Mouse (Mus musculus) heart, adult 2 months (tissue): ENCODE data around the gene Ldlr. TPM values are rescaled to one million over a fixed set of nuclear protein-coding genes. Genes with fewer than 3 reads are reported as not detected.

Source experiments
- DNase-seq, 2 experiments: peaks; one replicate each; pipeline ENCODE4 v3.0.0; 2021
- H3K27ac ChIP-seq: fragments of 200-600 bp; 2 replicates; pipeline ENCODE4 v1.8.1; 2022
- H3K27me3 ChIP-seq: fragments of 200-500 bp; 2 replicates; pipeline ENCODE4 v1.6.1; 2012; ENCODE audit warnings: mild to moderate bottlenecking, low read length, inconsistent platforms, mixed read lengths; ENCODE audit not compliant: control insufficient read depth, insufficient read depth
- H3K36me3 ChIP-seq: fragments of 200-500 bp; 2 replicates; pipeline ENCODE4 v1.6.1; 2012; ENCODE audit warnings: low read length, inconsistent platforms; ENCODE audit not compliant: control insufficient read depth, insufficient read depth
- H3K4me1 ChIP-seq: fragments of 200-500 bp; 2 replicates; pipeline ENCODE4 v1.6.1; 2011; ENCODE audit warnings: low read length; ENCODE audit not compliant: control insufficient read depth, insufficient read depth
- H3K4me3 ChIP-seq: fragments of 200-600 bp; 2 replicates; pipeline ENCODE4 v1.8.1; 2022
- H3K79me2 ChIP-seq: fragments of 200-500 bp; replicated peaks from 2 replicates; pipeline ENCODE4 v1.6.1; 2012; ENCODE audit warnings: mild to moderate bottlenecking, inconsistent platforms, low read length, moderate library complexity, mixed read lengths; ENCODE audit not compliant: control insufficient read depth, insufficient read depth
- H3K9ac ChIP-seq: fragments of 200-500 bp; 2 replicates; pipeline ENCODE4 v1.6.1; 2012; ENCODE audit warnings: low read depth, mild to moderate bottlenecking, control low read depth, inconsistent platforms, low read length, mixed read lengths
- CTCF ChIP-seq: fragments of 200-600 bp; IDR thresholded peaks from 2 replicates; pipeline ENCODE4 v1.8.1; 2022; ENCODE audit warnings: antibody characterized with exemption, mild to moderate bottlenecking, moderate library complexity
- EP300 ChIP-seq: fragments of 200-500 bp; IDR thresholded peaks from 2 replicates; pipeline ENCODE4 v1.6.1; 2011; ENCODE audit warnings: low read depth, low read length, control low read depth; ENCODE audit not compliant: insufficient read depth
- POLR2A ChIP-seq: fragments of 200-500 bp; IDR thresholded peaks from 2 replicates; pipeline ENCODE4 v1.6.1; 2011; ENCODE audit warnings: mild to moderate bottlenecking, low read depth, low read length, control low read depth; ENCODE audit not compliant: insufficient read depth
- WGBS: fragments of 180-500 bp; shearing (Covaris S2); methylation state at CpG from one replicate; pipeline ENCODE4 v1.1.7; 2018; 5-methylcytosine and 5-hydroxymethylcytosine counted together
- intact Hi-C: fragments of 180-260 bp; cut with DNase I; formaldehyde crosslinking; loops from one replicate; pipeline ENCODE4 v1.15.1; 2025
- polyA plus RNA-seq: library from polyadenylated mRNA; depleted of rRNA; stranded (reverse); fragments of >200 nt; gene quantifications from 2 replicates; pipeline ENCODE4 v1.2.3, GENCODE M21; 2012
- total RNA-seq, 2 experiments: library from RNA; stranded (reverse); gene quantifications; 2 replicates each; pipeline ENCODE4 v1.2.3; 2021

Gene Ldlr
- total and polyA plus RNA-seq, 3 experiments, result 3.4 to 7.2 (median 4.2) TPM

- Histone ChIP-seq H3K4me3 (no peak overlapping the region), H3K4me1 (no peaks in the 10 kb centered on the region), H3K79me2 (no peaks in the 10 kb centered on the region), H3K27me3 (no peaks in the 10 kb centered on the region), H3K36me3 (no peaks in the 10 kb centered on the region), H3K27ac (no peak overlapping the region), H3K9ac (no peak overlapping the region)
- intact Hi-C loops, result no loop called here
- no peak for DNase-seq
- 74% methylated on average over 3 of the region's 3 CpGs for WGBS
- TF ChIP-seq EP300 (no peak), CTCF (no peak), POLR2A (no peak)
Observed at GRCm38 (mm10) chr9:21736580-21736979, 13.3 kb downstream of the Ldlr start.

- H3K27me3 ChIP-seq, result no peaks in the 10 kb centered on the region
- H3K4me3 ChIP-seq, result no peak overlapping the region
- H3K79me2 ChIP-seq, result no peaks in the 10 kb centered on the region
- no peaks in the 10 kb centered on the region for H3K4me1 ChIP-seq
- H3K36me3 ChIP-seq, result no peaks in the 10 kb centered on the region
- TF ChIP-seq POLR2A (no peak), CTCF (no peak), EP300 (no peak)
- no peak for DNase-seq
- no peak overlapping the region for H3K9ac ChIP-seq
- intact Hi-C loops, result no loop called here
- H3K27ac ChIP-seq, result no peak overlapping the region
- 97% methylated on average over 10 of the region's 10 CpGs for WGBS
Observed at GRCm38 (mm10) chr9:21737188-21737587, 13.9 kb downstream of the Ldlr start.

GRCm38 (mm10) chr9:21738776-21739175, 15.5 kb downstream of the Ldlr start:
- Histone ChIP-seq H3K27me3 (no peaks in the 10 kb centered on the region), H3K36me3 (no peaks in the 10 kb centered on the region), H3K27ac (no peak overlapping the region), H3K9ac (no peak overlapping the region), H3K79me2 (no peaks in the 10 kb centered on the region), H3K4me1 (no peaks in the 10 kb centered on the region), H3K4me3 (no peak overlapping the region)
- TF ChIP-seq POLR2A, result no peak
- no peak for TF ChIP-seq EP300
- no peak for TF ChIP-seq CTCF
- 79% methylated on average over 7 of the region's 7 CpGs for WGBS
- no peak for DNase-seq
- intact Hi-C loops, result no loop called here

- H3K79me2 ChIP-seq, result no peaks in the 10 kb centered on the region
- no peak overlapping the region for H3K9ac ChIP-seq
- intact Hi-C loops, result no loop called here
- no peaks in the 10 kb centered on the region for H3K4me1 ChIP-seq
- TF ChIP-seq EP300 (no peak), POLR2A (no peak), CTCF (no peak)
- no peaks in the 10 kb centered on the region for H3K27me3 ChIP-seq
- DNase-seq, result no peak
- no peaks in the 10 kb centered on the region for H3K36me3 ChIP-seq
- no peak overlapping the region for H3K4me3 ChIP-seq
- no peak overlapping the region for H3K27ac ChIP-seq
- 91% methylated on average over 14 of the region's 14 CpGs for WGBS
Observed at GRCm38 (mm10) chr9:21740427-21740826, 17.1 kb downstream of the Ldlr start.

GRCm38 (mm10) chr9:21741514-21741913, 18.2 kb downstream of the Ldlr start:
- intact Hi-C loops, result no loop called here
- 94% methylated on average over 11 of the region's 11 CpGs for WGBS
- no peak overlapping the region for H3K9ac ChIP-seq
- no peak overlapping the region for H3K27ac ChIP-seq
- H3K27me3 ChIP-seq, result no peaks in the 10 kb centered on the region
- H3K4me1 ChIP-seq, result no peaks in the 10 kb centered on the region
- H3K36me3 ChIP-seq, result no peaks in the 10 kb centered on the region
- H3K4me3 ChIP-seq, result no peak overlapping the region
- no peak for TF ChIP-seq EP300
- no peak for TF ChIP-seq POLR2A
- no peak for TF ChIP-seq CTCF
- H3K79me2 ChIP-seq, result no peaks in the 10 kb centered on the region
- DNase-seq, result no peak

GRCm38 (mm10) chr9:21747238-21747774, 24.0 kb downstream of the Ldlr start:
- intact Hi-C loops, result loop anchor here (2.0 to 5.0 kb wide), 2 partner anchors 25 to 45 kb away; partner anchors contain the start of gene Ldlr
- no peak overlapping the region for H3K4me3 ChIP-seq
- H3K27me3 ChIP-seq, result no peaks in the 10 kb centered on the region
- H3K79me2 ChIP-seq, result no peaks in the 10 kb centered on the region
- TF ChIP-seq POLR2A (no peak), EP300 (no peak), CTCF (no peak)
- no peak for DNase-seq
- no peaks in the 10 kb centered on the region for H3K36me3 ChIP-seq
- H3K9ac ChIP-seq, result no peak overlapping the region
- 87% methylated on average over 3 of the region's 3 CpGs for WGBS
- H3K4me1 ChIP-seq, result peaks cover 12% of the 10 kb centered on the region
- H3K27ac ChIP-seq, result no peak overlapping the region
